Mouse (Mus musculus): ENCODE results near the gene Akna. TPM values are rescaled to one million over a fixed set of nuclear protein-coding genes. Genes with fewer than 3 reads are reported as not detected.

The Akna gene
- polyA plus RNA-seq, 1 experiment = 6.7 TPM

GRCm38 (mm10) chr4:63373404-63373803, 29.8 kb downstream of the Akna start:
- Histone ChIP-seq H3K4me1 (ENCODE audit: control insufficient read depth, insufficient read depth, low read length) (no peaks in the 10 kb centered on the region), H3K4me3 (ENCODE audit: insufficient read depth, low read length) (no peak overlapping the region), H3K27ac (ENCODE audit: insufficient read depth, low read length) (no peak overlapping the region)
- TF ChIP-seq CTCF (IDR thresholded peaks at IDR 0.05; ENCODE audit: borderline replicate concordance, insufficient read depth, low read length) (no peak), POLR2A (IDR thresholded peaks at IDR 0.05; ENCODE audit: low read depth, low read length) (no peak)

GRCm38 (mm10) chr4:63371890-63372289, 31.3 kb downstream of the Akna start:
- H3K4me1 ChIP-seq (ENCODE audit: control insufficient read depth, insufficient read depth, low read length) = no peaks in the 10 kb centered on the region
- peak; percentile 14; the same call in 1 of the 2 replicates for TF ChIP-seq CTCF (IDR thresholded peaks at IDR 0.05; ENCODE audit: borderline replicate concordance, insufficient read depth, low read length)
- TF ChIP-seq POLR2A (IDR thresholded peaks at IDR 0.05; ENCODE audit: low read depth, low read length) = no peak
- H3K4me3 ChIP-seq (ENCODE audit: insufficient read depth, low read length) = no peak overlapping the region
- H3K27ac ChIP-seq (ENCODE audit: insufficient read depth, low read length) = no peak overlapping the region

- Histone ChIP-seq H3K27ac (ENCODE audit: insufficient read depth, low read length) (no peak overlapping the region), H3K4me3 (ENCODE audit: insufficient read depth, low read length) (no peak overlapping the region), H3K4me1 (ENCODE audit: control insufficient read depth, insufficient read depth, low read length) (no peaks in the 10 kb centered on the region)
- no peak for TF ChIP-seq POLR2A (IDR thresholded peaks at IDR 0.05; ENCODE audit: low read depth, low read length)
- TF ChIP-seq CTCF (IDR thresholded peaks at IDR 0.05; ENCODE audit: borderline replicate concordance, insufficient read depth, low read length) = no peak
Observed at GRCm38 (mm10) chr4:63370897-63371296, 32.3 kb downstream of the Akna start.

GRCm38 (mm10) chr4:63368577-63368976, 34.6 kb downstream of the Akna start:
- H3K4me3 ChIP-seq (ENCODE audit: insufficient read depth, low read length) = no peak overlapping the region
- TF ChIP-seq POLR2A (IDR thresholded peaks at IDR 0.05; ENCODE audit: low read depth, low read length) = no peak
- TF ChIP-seq CTCF (IDR thresholded peaks at IDR 0.05; ENCODE audit: borderline replicate concordance, insufficient read depth, low read length) = peak; percentile 99
- no peaks in the 10 kb centered on the region for H3K4me1 ChIP-seq (ENCODE audit: control insufficient read depth, insufficient read depth, low read length)
- H3K27ac ChIP-seq (ENCODE audit: insufficient read depth, low read length) = no peak overlapping the region

- Histone ChIP-seq H3K27ac (ENCODE audit: insufficient read depth, low read length) (no peak within 1 kb of the TSS), H3K4me1 (ENCODE audit: control insufficient read depth, insufficient read depth, low read length) (no peaks in the 10 kb centered on the region), H3K4me3 (ENCODE audit: insufficient read depth, low read length) (no peak within 1 kb of the TSS)
- TF ChIP-seq CTCF (IDR thresholded peaks at IDR 0.05; ENCODE audit: borderline replicate concordance, insufficient read depth, low read length) = no peak
- no peak for TF ChIP-seq POLR2A (IDR thresholded peaks at IDR 0.05; ENCODE audit: low read depth, low read length)
Observed at GRCm38 (mm10) chr4:63362150-63362549, 41.0 kb downstream of the Akna start, which contains the start of gene Orm2. Gene Orm2, plus strand, starts transcription at chr4:63362449.

- no peak for TF ChIP-seq CTCF (IDR thresholded peaks at IDR 0.05; ENCODE audit: borderline replicate concordance, insufficient read depth, low read length)
- no peak for TF ChIP-seq POLR2A (IDR thresholded peaks at IDR 0.05; ENCODE audit: low read depth, low read length)
Observed at GRCm38 (mm10) chr4:63359861-63360260, 43.3 kb downstream of the Akna start.

DNA sequence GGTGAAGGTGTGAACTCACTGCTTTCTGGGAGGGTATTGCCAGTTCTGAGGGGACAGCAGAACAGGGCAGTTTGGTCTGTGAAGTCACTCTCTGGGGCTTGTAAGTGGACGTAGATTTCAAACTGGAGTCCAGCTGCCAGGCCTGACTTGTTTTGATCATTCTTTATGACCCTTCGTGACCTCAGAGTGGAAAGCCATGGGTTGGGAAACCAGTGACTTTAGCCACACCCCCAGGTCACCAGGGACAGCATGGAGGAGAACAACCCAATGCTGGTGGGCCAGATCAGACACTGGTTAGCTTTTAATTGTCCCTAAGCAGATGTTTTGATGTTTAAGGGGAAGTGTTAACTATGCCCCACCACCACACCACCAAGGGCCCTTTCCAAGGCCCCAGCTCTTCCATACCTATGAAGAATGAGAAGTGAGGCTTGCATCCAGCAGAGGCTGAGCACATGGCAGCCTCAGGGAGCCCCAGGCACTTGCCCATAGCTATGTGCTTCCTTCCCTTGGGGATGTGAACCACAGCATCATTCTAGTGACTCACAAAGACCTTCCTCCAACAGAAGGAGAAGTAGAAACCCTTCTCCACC, 46.1 kb downstream of the Akna start:
- H3K4me1 ChIP-seq (ENCODE audit: control insufficient read depth, insufficient read depth, low read length) = no peaks in the 10 kb centered on the region
- H3K4me3 ChIP-seq (ENCODE audit: insufficient read depth, low read length) = no peak overlapping the region
- no peak for TF ChIP-seq CTCF (IDR thresholded peaks at IDR 0.05; ENCODE audit: borderline replicate concordance, insufficient read depth, low read length)
- TF ChIP-seq POLR2A (IDR thresholded peaks at IDR 0.05; ENCODE audit: low read depth, low read length) = no peak
- no peak overlapping the region for H3K27ac ChIP-seq (ENCODE audit: insufficient read depth, low read length)

More at GRCm38 (mm10) chr4:63359861-63360260, 43.3 kb downstream of the Akna start:
- no peak overlapping the region for H3K27ac ChIP-seq (ENCODE audit: insufficient read depth, low read length)
- H3K4me3 ChIP-seq (ENCODE audit: insufficient read depth, low read length) = no peak overlapping the region
- H3K4me1 ChIP-seq (ENCODE audit: control insufficient read depth, insufficient read depth, low read length) = no peaks in the 10 kb centered on the region

- TF ChIP-seq POLR2A (IDR thresholded peaks at IDR 0.05; ENCODE audit: low read depth, low read length) (no peak), CTCF (IDR thresholded peaks at IDR 0.05; ENCODE audit: borderline replicate concordance, insufficient read depth, low read length) (no peak)
- Histone ChIP-seq H3K27ac (ENCODE audit: insufficient read depth, low read length) (no peak within 1 kb of the TSS), H3K4me1 (ENCODE audit: control insufficient read depth, insufficient read depth, low read length) (no peaks in the 10 kb centered on the region), H3K4me3 (ENCODE audit: insufficient read depth, low read length) (no peak within 1 kb of the TSS)
Observed at GRCm38 (mm10) chr4:63355877-63356665, 47.1 kb downstream of the Akna start, which contains the start of gene Orm3. Gene Orm3, plus strand, starts transcription at chr4:63356162.

DNA sequence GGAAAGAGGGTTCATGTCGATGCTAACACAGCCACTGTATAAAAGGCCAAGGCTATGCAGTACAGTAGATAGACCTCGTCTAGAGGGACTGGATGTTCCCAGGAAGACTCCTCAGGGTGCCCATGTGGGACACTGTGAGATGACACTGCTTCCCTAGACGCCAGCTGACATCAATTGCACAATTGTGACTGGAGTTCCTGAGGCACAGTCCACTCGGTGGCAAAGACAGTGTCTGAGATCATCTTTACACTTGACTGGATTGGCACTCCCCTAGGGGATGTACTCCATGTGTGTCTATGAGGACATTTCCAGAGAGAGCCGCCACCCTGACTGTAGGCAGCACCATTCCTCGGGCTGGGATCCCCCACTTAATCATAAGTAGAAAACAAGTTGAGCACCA, 54.6 kb downstream of the Akna start:
- TF ChIP-seq POLR2A (IDR thresholded peaks at IDR 0.05; ENCODE audit: low read depth, low read length) = no peak
- no peak for TF ChIP-seq CTCF (IDR thresholded peaks at IDR 0.05; ENCODE audit: borderline replicate concordance, insufficient read depth, low read length)

DNA sequence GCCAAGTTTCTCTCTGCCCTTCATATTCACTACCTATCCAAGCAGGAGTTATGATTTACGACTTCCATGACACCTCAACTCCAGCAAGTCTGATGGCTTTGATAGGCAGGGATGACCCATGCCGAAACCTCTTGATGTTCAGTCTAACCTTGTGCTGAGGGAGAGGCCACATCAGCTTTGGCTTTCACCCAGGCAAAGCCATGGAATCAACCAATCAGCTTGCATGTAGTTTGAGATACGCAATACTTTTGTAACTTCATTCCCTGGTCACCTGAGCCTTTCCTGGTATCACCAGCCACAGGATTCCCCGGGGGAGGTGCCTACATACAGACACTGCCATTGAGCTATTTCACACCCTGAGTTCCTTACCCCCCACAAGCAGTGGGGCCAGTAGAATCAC, 56.5 kb downstream of the Akna start:
- Histone ChIP-seq H3K4me3 (ENCODE audit: insufficient read depth, low read length) (no peak overlapping the region), H3K4me1 (ENCODE audit: control insufficient read depth, insufficient read depth, low read length) (peaks cover 4% of the 10 kb centered on the region), H3K27ac (ENCODE audit: insufficient read depth, low read length) (no peak overlapping the region)
- no peak for TF ChIP-seq POLR2A (IDR thresholded peaks at IDR 0.05; ENCODE audit: low read depth, low read length)
- TF ChIP-seq CTCF (IDR thresholded peaks at IDR 0.05; ENCODE audit: borderline replicate concordance, insufficient read depth, low read length) = no peak

More for the DNA sequence above, 54.6 kb downstream of the Akna start:
- peaks cover 4% of the 10 kb centered on the region for H3K4me1 ChIP-seq (ENCODE audit: control insufficient read depth, insufficient read depth, low read length)
- H3K4me3 ChIP-seq (ENCODE audit: insufficient read depth, low read length) = no peak overlapping the region
- H3K27ac ChIP-seq (ENCODE audit: insufficient read depth, low read length) = no peak overlapping the region
